Mouse (Mus musculus) ES-E14 (cell line): Measurements from ENCODE around the gene N4bp1.

ENCODE experiments used
- ZC3H11A ChIP-seq: IDR thresholded peaks from 2 replicates; pipeline ENCODE4 v1.6.1; 2012; ENCODE audit warnings: low read depth, mild to moderate bottlenecking, inconsistent platforms, low read length, borderline replicate concordance
- ZNF384 ChIP-seq: IDR thresholded peaks from 2 replicates; pipeline ENCODE4 v1.6.1; 2012; ENCODE audit warnings: low read depth, low read length, inconsistent platforms

DNA sequence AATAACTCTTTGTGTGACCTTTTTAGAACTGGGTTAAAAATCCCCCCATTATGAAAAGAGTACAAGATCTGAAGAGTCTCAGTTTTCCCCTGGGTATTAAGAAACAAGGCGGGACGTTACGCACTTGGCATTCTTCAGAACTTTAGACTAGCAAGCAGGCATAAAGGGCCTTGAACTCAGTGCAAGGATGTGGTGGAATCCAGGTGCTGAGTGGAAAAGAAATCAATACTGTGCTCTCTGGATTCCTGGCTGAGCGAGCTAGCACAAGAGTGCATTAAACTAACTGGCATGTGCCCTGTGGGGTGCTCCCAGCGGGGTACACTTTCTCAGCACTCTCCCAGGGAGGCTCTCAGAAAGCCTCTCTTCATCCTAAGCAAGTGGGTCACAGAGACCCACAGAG lies 122.3 kb downstream of the N4bp1 start:
- TF ChIP-seq ZC3H11A (no peak), ZNF384 (no peak)
